Mouse (Mus musculus) lung, postnatal 0 days (tissue): ENCODE measurements around the gene Rtn1.

Experiments used
- CTCF ChIP-seq: IDR thresholded peaks from 2 replicates; pipeline ENCODE4 v1.5.1; 2016; ENCODE audit warnings: antibody characterized with exemption, mild to moderate bottlenecking
- EP300 ChIP-seq: IDR thresholded peaks from 2 replicates; pipeline ENCODE4 v1.6.1; 2016; ENCODE audit warnings: antibody characterized with exemption, mild to moderate bottlenecking, control low read depth

GRCm38 (mm10) chr12:72197925-72198486 is 210.8 kb downstream of the Rtn1 start:
- TF ChIP-seq CTCF (no peak), EP300 (no peak)
